Mouse (Mus musculus): ENCODE data around the gene F8.

Gene F8

GRCm38 (mm10) chrX:75382195-75382771 is at the start of gene F8, which contains the start of gene Fundc2:
Gene F8 (minus strand): TSS chrX:75382615.
Gene Fundc2 (plus strand): TSS chrX:75382399.
- DNase-seq, result peak; percentile 59 to 81

DNA sequence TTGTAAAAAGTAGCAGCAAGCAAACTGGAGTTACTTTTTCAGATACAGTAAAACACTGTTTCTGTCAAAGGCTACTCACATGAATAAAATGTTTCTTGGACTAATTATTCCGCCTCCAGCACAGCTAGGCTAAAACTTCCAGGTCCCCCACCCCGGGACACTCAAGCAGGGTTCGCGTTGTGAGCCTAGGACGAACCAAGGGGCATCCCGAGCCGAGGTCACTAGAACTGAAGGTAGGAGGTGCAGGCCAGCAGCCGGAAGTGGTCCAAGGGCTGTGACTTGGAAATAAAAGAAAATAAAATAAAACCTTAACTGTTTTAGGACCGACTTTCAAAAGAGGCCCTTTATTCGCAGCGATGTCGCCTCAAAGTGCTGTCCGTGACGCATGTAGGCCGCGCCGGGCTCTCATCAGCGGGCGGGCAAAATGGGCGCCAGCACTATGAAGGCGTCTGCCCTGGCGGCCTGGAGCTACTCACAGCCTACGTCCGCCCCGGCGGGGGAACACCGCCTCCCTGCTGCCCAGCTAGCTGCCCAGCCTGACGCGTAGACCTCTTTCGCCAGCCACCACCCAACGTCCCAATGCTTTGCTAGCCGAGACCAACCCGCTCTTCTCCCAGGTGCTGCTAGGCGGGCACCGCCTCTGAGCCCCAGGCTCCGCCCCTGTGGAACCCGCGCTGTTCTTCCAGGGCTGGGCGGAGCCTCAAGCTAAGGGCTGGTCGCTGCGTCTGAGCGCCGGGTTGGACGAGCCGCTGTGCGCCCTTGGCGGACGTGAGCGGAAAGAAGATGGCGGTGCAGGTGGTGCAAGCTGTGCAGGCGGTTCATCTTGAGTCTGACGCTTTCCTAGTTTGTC is 33.7 kb upstream of the F8 start, which contains the start of the genes Cmc4, Mtcp1 and Brcc3:
Gene Cmc4, minus strand, starts transcription at position 649 of the 850 bp plus-strand sequence.
Gene Mtcp1, minus strand, starts transcription at position 653 of the 850 bp plus-strand sequence.
Gene Brcc3, plus strand, starts transcription at position 693 of the 850 bp plus-strand sequence.
- DNase-seq, result peak; percentile 89 to 90

DNA sequence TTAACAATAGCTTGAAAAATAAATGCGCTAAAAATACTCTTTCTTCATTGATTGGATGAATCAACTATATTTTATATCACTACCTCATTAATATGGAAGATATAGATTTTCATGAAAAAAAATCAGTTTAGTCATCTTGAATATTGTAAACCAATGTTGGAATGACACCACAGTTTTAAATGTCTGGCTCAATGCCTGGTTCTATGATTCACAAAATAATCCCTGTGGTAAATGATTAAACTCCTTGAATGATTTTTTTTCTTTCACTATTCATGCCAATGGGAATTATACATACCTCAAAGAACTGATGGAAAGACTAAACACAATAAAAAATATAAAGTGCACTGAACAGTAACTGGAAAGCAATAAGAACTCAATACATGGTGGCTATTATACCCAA is 27.3 kb upstream of the F8 start:
- DNase-seq, result no peak

- no peak for DNase-seq
Observed at GRCm38 (mm10) chrX:75403350-75403749, 20.9 kb upstream of the F8 start.

GRCm38 (mm10) chrX:75402668-75403067 is 20.3 kb upstream of the F8 start:
- DNase-seq, result no peak

GRCm38 (mm10) chrX:75399471-75399870 is 17.1 kb upstream of the F8 start:
- DNase-seq, result no peak

DNA sequence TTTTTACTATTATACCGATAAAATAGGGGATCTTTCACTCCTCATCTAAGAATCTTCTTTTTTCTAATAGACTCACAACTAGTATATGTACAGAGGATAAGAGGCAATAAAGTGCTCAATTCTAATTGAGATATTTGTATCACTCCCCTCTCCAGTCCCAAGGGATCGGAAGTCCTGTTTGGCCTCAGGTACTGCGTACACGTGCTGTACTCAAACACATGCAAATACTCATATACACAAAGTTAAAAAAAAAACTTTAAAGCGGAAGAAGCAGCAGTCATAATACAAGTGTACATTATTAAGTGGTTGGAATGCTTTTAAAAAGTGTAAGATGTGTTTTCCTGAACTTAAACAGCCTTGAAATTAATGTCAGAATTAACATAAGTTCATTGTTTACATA is 716 bp downstream of the F8 start:
- DNase-seq, result no peak

GRCm38 (mm10) chrX:75381176-75381575 is 1.2 kb downstream of the F8 start:
- DNase-seq, result no peak

GRCm38 (mm10) chrX:75376815-75377214 is 5.6 kb downstream of the F8 start:
- no peak for DNase-seq

DNA sequence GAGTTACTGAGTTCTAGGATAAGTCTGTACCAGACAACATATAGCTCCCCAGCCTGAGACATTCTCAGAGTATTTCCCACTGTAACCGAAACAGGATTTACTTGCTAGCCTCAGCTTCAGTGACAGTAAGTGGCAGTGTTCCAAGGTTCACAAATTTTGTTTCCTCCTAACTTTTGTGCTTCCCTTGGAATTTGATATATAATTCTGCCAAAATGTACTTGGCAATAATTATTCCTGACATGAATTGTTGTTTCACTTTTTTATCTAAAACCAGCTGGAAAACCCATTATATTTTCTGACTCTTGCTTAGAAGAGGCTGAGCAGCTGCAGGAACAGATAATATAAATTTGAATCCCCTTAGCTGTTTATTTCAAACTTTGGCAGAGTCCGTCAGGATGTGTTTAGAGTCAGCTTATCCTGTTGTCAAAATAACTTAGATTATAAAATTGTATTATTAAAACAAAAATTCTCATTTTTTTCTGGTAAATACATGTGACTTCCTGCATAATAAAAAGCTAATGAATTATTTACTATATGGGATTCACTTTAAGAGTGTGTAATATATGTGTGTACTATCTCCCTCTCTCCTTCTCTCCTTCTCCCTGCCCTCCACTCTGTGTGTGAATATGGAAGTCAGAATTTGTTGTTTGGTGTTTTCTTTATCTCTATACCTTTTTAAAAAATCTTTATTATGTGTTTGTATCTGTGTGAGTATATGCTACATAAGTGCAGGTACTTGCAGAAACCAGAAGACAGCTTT is 9.6 kb downstream of the F8 start:
- DNase-seq, result no peak

- no peak for DNase-seq
Observed at GRCm38 (mm10) chrX:75370197-75370596, 12.2 kb downstream of the F8 start.

GRCm38 (mm10) chrX:75323556-75323955 is 58.9 kb downstream of the F8 start:
- DNase-seq, result no peak

GRCm38 (mm10) chrX:75271676-75272075 is 110.7 kb downstream of the F8 start:
- DNase-seq, result peak; percentile 4 to 16

DNA sequence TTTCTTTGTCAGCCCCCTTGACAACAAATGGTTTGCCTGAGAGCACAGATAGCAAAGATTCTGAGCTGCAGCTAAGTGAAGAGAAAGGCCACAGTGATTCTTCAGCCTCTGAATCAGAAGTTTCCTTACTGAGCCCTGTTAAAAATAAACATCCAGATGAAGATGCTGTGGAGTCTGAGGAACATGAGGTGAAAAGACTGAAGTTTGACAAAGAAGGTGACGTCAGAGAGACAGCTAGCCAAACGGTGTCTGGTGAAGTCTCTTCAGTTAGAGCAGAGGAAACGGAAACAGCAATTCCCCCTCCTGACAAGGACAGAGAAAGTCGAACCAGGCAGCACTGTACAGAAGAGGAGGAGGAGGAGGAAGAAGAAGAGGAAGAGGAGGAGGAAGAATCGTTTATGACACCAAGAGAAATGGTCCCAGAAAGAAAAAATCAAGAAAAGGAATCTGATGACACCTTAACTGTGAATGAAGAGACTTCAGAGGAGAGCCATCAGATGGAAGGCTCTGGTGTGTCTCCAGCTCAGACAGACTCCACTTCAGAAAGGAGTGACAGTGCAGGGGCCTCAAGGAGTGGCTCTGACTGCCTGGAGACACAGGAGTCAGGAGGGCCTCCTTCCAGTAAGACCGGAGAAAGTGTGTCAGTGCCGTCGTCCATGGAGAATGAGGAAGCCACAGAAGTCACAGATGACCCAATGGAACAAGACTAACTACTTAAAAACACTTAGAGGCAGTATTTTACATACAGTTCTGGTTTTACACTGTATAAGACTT is 148.6 kb downstream of the F8 start:
- peak in 1 of 2 experiments; percentile 1 for DNase-seq

DNA sequence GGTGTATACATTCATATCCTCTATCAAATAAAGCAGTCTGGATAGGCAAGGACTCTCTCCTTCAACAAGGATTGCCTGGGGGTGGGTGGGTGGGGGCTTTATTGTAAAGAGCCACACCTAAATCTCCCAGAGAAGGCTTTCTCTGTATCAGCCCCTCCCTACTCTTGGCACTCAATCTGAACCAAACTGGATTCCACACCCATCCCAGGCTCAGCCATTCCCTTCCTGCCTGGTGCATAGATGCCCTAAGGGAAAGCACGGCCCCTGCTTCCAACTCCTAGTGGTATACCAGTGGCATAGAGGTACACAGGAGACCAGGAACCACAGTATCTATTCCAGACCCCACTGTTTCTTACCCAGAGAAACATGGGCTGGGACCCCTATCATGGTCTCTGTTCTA is 151.0 kb downstream of the F8 start:
- DNase-seq, result no peak

- no peak for DNase-seq
Observed at GRCm38 (mm10) chrX:75163670-75164069, 218.7 kb downstream of the F8 start, which contains the start of gene Smim9. Gene Smim9 (minus strand): TSS chrX:75163770.

GRCm38 (mm10) chrX:75155576-75156243 is 226.7 kb downstream of the F8 start:
- DNase-seq, result peak; percentile 17 to 32

- no peak for DNase-seq
Observed at GRCm38 (mm10) chrX:75152249-75152648, 230.2 kb downstream of the F8 start.

DNA sequence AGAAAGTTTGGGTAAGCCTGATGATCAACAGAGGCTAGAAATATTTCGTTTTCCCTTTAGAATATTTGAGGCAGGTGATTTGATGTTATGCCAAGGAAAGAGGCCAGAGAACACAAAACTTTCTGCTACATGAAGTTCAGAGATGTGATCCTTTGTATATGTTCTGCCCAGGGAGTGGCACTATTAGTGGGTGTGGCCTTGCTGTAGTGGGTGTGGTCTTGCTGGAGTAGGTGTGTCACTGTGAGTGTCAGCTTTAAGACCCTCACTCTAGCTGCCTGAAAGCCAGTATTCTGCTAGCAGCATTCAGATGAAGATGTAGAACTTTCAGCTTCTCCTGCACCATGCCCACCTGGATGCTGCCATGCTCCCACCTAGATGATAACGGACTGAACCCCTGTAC is 232.1 kb downstream of the F8 start:
- DNase-seq, result no peak

DNA sequence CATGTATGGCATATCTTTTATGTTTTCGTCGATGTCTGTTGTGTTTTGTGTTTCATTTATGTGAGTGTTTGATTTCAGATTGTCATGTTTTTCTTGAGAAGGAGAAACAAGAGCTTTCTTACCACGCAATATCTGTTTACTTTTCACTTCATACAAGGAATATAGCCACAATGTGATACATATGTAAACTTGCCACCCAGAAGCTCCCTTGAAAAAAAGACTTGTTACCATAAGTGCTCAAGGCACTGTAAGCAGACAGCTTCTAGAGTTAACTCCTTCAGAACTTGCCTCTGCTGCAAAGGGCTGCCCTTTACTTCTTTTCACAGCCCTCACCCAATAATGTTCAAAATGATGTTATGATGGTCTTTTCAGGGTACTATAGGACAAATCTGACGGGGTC is 234.0 kb downstream of the F8 start:
- DNase-seq, result no peak

GRCm38 (mm10) chrX:75143124-75143555 is 239.3 kb downstream of the F8 start:
- DNase-seq, result peak; percentile 19 to 31

DNA sequence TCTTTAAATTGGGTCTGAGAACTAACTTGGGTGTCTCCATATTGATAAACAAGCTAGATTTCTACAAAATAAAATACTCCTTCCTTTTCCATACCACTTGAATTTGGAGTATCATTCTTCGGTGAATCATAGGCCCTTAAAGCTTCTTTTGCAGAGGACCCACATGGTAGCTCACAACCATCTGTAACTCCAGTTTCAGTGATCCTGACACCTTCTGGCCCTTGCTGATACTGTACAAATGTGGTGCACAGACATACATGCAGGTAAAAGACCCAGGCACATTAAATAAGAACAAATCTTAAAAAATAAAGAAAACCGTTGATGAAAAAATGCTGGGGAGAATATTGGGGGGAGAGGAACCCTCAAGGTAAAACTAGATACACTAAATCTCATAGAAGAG is 244.2 kb downstream of the F8 start:
- DNase-seq, result no peak
